Mouse (Mus musculus) MEL (cell line): ENCODE results near the gene Zfp36l1. TPM values are rescaled to one million over a fixed set of nuclear protein-coding genes. Genes with fewer than 3 reads are reported as not detected.

Experiments used
- DNase-seq: peaks from one replicate; pipeline ENCODE4 v3.0.0; 2011; ENCODE audit warnings: low read depth, low spot score
- H3K27ac ChIP-seq: 2 replicates; pipeline ENCODE4 v1.5.1; 2012; ENCODE audit warnings: low read depth, mild to moderate bottlenecking, control low read depth, low read length, moderate library complexity; ENCODE audit not compliant: control insufficient read depth
- H3K27me3 ChIP-seq, 2 experiments: fragments of 150-350 bp in 1 of 2; sonication (generic) in 1 of 2; 2 replicates each; pipeline ENCODE4 v1.6.1; 2012; ENCODE audit warnings: low read length in 2 of 2, mild to moderate bottlenecking in 2 of 2, improper control_type of control experiment in 1 of 2, moderate library complexity in 1 of 2; ENCODE audit not compliant: insufficient read depth in 2 of 2, control insufficient read depth in 1 of 2
- H3K36me3 ChIP-seq, 2 experiments: 2 replicates each; pipeline ENCODE4 v1.6.1; 2012 to 2014; ENCODE audit warnings: low read length in 2 of 2, improper control_type of control experiment in 1 of 2, inconsistent platforms in 1 of 2, mild to moderate bottlenecking in 1 of 2; ENCODE audit not compliant: insufficient read depth in 2 of 2, control insufficient read depth in 1 of 2
- H3K4me1 ChIP-seq, 2 experiments: fragments of 150-350 bp in 1 of 2; sonication (generic) in 1 of 2; 2 replicates each; pipeline ENCODE4 v1.6.1; 2012; ENCODE audit warnings: low read length in 2 of 2, improper control_type of control experiment in 1 of 2, mild to moderate bottlenecking in 1 of 2; ENCODE audit not compliant: insufficient read depth in 2 of 2, control insufficient read depth in 1 of 2
- H3K4me3 ChIP-seq, 2 experiments: fragments of 150-350 bp in 1 of 2; sonication (generic) in 1 of 2; 2 replicates each; pipeline ENCODE4 v1.5.1; 2012; ENCODE audit warnings: low read depth in 2 of 2, low read length in 2 of 2, mild to moderate bottlenecking in 2 of 2, moderate library complexity in 2 of 2, control low read depth in 1 of 2, improper control_type of control experiment in 1 of 2; ENCODE audit not compliant: control insufficient read depth in 1 of 2, insufficient read depth in 1 of 2
- H3K79me2 ChIP-seq: 2 replicates; pipeline ENCODE4 v1.6.1; 2012; ENCODE audit warnings: mild to moderate bottlenecking, low read length, moderate library complexity; ENCODE audit not compliant: control insufficient read depth, poor library complexity, insufficient read depth
- H3K9ac ChIP-seq: 2 replicates; pipeline ENCODE4 v1.6.1; 2012; ENCODE audit warnings: low read depth, mild to moderate bottlenecking, control low read depth, low read length, moderate library complexity; ENCODE audit not compliant: control insufficient read depth, poor library complexity, severe bottlenecking
- H3K9me3 ChIP-seq: fragments of 150-350 bp; sonication (generic); replicated peaks from 2 replicates; pipeline ENCODE4 v1.6.1; 2012; ENCODE audit warnings: mild to moderate bottlenecking, low read length, improper control_type of control experiment, moderate library complexity; ENCODE audit not compliant: insufficient read depth
- CHD1 ChIP-seq: IDR thresholded peaks from 2 replicates; pipeline ENCODE4 v1.6.1; 2012; ENCODE audit warnings: low read depth, mild to moderate bottlenecking, inconsistent platforms, low read length, improper control_type of control experiment
- CTCF ChIP-seq, 3 experiments: IDR thresholded peaks in 2 of 3; conservative IDR thresholded peaks in 1 of 3; 2 replicates each; pipeline ENCODE4 v1.5.1; 2011 to 2012; ENCODE audit warnings: low read length in 3 of 3, low read depth in 2 of 3, mild to moderate bottlenecking in 2 of 3, improper control_type of control experiment in 1 of 3, inconsistent platforms in 1 of 3, mixed read lengths in 1 of 3, moderate library complexity in 1 of 3; ENCODE audit not compliant: control insufficient read depth in 1 of 3, insufficient read depth in 1 of 3, poor library complexity in 1 of 3, severe bottlenecking in 1 of 3
- E2F4 ChIP-seq: IDR thresholded peaks from 2 replicates; pipeline ENCODE4 v1.6.1; 2011; ENCODE audit warnings: low read depth, low read length, improper control_type of control experiment, borderline replicate concordance
- EP300 ChIP-seq, 2 experiments: IDR thresholded peaks; 2 replicates each; pipeline ENCODE4 v1.6.1; 2011; ENCODE audit warnings: improper control_type of control experiment in 2 of 2, low read length in 2 of 2, low read depth in 1 of 2, mild to moderate bottlenecking in 1 of 2
- GABPA ChIP-seq: IDR thresholded peaks from 2 replicates; pipeline ENCODE4 v1.6.1; 2012; ENCODE audit warnings: low read depth, mild to moderate bottlenecking, inconsistent platforms, low read length, improper control_type of control experiment, moderate library complexity
- JUND ChIP-seq: IDR thresholded peaks from 2 replicates; pipeline ENCODE4 v1.6.1; 2011; ENCODE audit warnings: low read depth, mild to moderate bottlenecking, improper control_type of control experiment, low read length
- MAFK ChIP-seq: IDR thresholded peaks from 2 replicates; pipeline ENCODE4 v1.6.1; 2011; ENCODE audit warnings: low read depth, mild to moderate bottlenecking, low read length, improper control_type of control experiment, borderline replicate concordance
- MAX ChIP-seq: IDR thresholded peaks from 2 replicates; pipeline ENCODE4 v1.6.1; 2011; ENCODE audit warnings: low read length, improper control_type of control experiment
- MAZ ChIP-seq: IDR thresholded peaks from 2 replicates; pipeline ENCODE4 v1.6.1; 2012; ENCODE audit warnings: low read depth, mild to moderate bottlenecking, inconsistent platforms, low read length, improper control_type of control experiment
- MEF2A ChIP-seq: IDR thresholded peaks from 2 replicates; pipeline ENCODE4 v1.6.1; 2014; ENCODE audit warnings: low read depth, mild to moderate bottlenecking, inconsistent platforms, low read length, improper control_type of control experiment; ENCODE audit not compliant: poor library complexity, insufficient replicate concordance, severe bottlenecking; ENCODE audit errors: extremely low read depth
- NRF1 ChIP-seq: IDR thresholded peaks from 2 replicates; pipeline ENCODE4 v1.6.1; 2014; ENCODE audit warnings: low read depth, mild to moderate bottlenecking, inconsistent platforms, low read length, improper control_type of control experiment, moderate library complexity; ENCODE audit not compliant: poor library complexity, insufficient read depth, severe bottlenecking
- POLR2A ChIP-seq, 2 experiments: IDR thresholded peaks; 2 replicates each; pipeline ENCODE4 v1.6.1; 2011 to 2012; ENCODE audit warnings: low read length in 2 of 2, mild to moderate bottlenecking in 2 of 2, control low read depth in 1 of 2, improper control_type of control experiment in 1 of 2, low read depth in 1 of 2, moderate library complexity in 1 of 2; ENCODE audit not compliant: control insufficient read depth in 1 of 2, insufficient read depth in 1 of 2, poor library complexity in 1 of 2
- POLR2AphosphoS2 ChIP-seq: IDR thresholded peaks from 2 replicates; pipeline ENCODE4 v1.6.1; 2011; ENCODE audit warnings: low read length, improper control_type of control experiment
- RCOR1 ChIP-seq: IDR thresholded peaks from 2 replicates; pipeline ENCODE4 v1.6.1; 2012; ENCODE audit warnings: low read depth, mild to moderate bottlenecking, inconsistent platforms, low read length, improper control_type of control experiment
- SIN3A ChIP-seq: IDR thresholded peaks from 2 replicates; pipeline ENCODE4 v1.6.1; 2012; ENCODE audit warnings: low read length, improper control_type of control experiment, inconsistent platforms
- SMC3 ChIP-seq: IDR thresholded peaks from 2 replicates; pipeline ENCODE4 v1.6.1; 2011; ENCODE audit warnings: low read depth, low read length, improper control_type of control experiment
- TBP ChIP-seq: IDR thresholded peaks from 2 replicates; pipeline ENCODE4 v1.8.0; 2011; ENCODE audit warnings: low read depth, low read length, improper control_type of control experiment
- TCF12 ChIP-seq: IDR thresholded peaks from 2 replicates; pipeline ENCODE4 v1.6.1; 2014; ENCODE audit warnings: low read depth, mild to moderate bottlenecking, inconsistent platforms, low read length, improper control_type of control experiment, moderate library complexity
- ZMIZ1 ChIP-seq: IDR thresholded peaks from 2 replicates; pipeline ENCODE4 v1.6.1; 2012; ENCODE audit warnings: low read depth, mild to moderate bottlenecking, inconsistent platforms, low read length, improper control_type of control experiment, moderate library complexity
- ZNF384 ChIP-seq: IDR thresholded peaks from 2 replicates; pipeline ENCODE4 v1.6.1; 2012; ENCODE audit warnings: low read depth, mild to moderate bottlenecking, inconsistent platforms, low read length, improper control_type of control experiment
- polyA plus RNA-seq, 2 experiments: library from polyadenylated mRNA; stranded (reverse) in 1 of 2; unstranded in 1 of 2; fragments of >175 nt in 1 of 2; fragments of >200 nt in 1 of 2; gene quantifications; 2 replicates each; pipeline versions ENCODE4 v1.2.1 to v1.2.4; 2012; ENCODE audit warnings: low replicate concordance in 2 of 2, low read depth in 1 of 2; ENCODE audit not compliant: insufficient read length in 2 of 2, insufficient read depth in 1 of 2, missing spikeins in 1 of 2
- total RNA-seq: library from RNA; depleted of rRNA; stranded (reverse); fragments of 300-350 nt; gene quantifications from 2 replicates; pipeline ENCODE4 v1.2.3, GENCODE M21; 2012

Zfp36l1 gene
- total and polyA plus RNA-seq, 3 experiments = 1.2 to 22.5 TPM; not detected in 1

DNA sequence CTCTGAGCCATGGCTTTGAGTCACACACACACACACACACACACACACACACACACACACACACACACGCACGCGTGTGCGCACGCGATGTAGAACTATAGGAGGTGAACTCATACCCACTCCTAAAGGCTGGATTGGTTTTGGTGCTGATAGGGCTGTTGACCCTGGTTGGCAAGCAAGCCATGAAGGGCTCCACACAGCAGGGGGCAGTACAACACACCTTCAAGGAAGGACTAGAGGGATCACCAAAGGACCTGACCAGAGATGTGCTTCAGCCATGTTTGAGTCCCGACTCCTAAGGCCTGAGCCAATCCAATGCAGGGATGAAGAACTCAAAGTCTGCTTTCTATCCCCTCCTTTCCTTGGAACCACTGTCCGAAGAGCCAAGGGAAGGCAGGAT is 16.7 kb upstream of the Zfp36l1 start:
- no peak overlapping the region for H3K9ac ChIP-seq
- no peaks in the 10 kb centered on the region for H3K27me3 ChIP-seq
- DNase-seq = peak; percentile 52
- no peak overlapping the region for H3K4me3 ChIP-seq
- TF ChIP-seq CHD1 (no peak), CTCF (IDR thresholded peaks at IDR 0.05 in 2 of 3, conservative IDR thresholded peaks at IDR 0.05 in 1 of 3; ENCODE audit: control insufficient read depth in 1 of 3, insufficient read depth in 1 of 3, low read depth in 2 of 3, low read length in 3 of 3, poor library complexity in 1 of 3, severe bottlenecking in 1 of 3) (peak; percentile 37 to 57 (median 51)), SMC3 (peak; percentile 32; the same call in 1 of the 2 replicates), POLR2AphosphoS2 (no peak), EP300 (IDR thresholded peaks at IDR 0.05; ENCODE audit: low read depth in 1 of 2, low read length in 2 of 2) (no peak)
- TF ChIP-seq, all 39 proteins: peak for 2
- Histone ChIP-seq H3K4me1 (peaks cover 16 to 20% of the 10 kb centered on the region in 2 experiments; a peak in 3 of 4 replicates), H3K27ac (no peak overlapping the region), H3K9me3 (no peaks in the 10 kb centered on the region), H3K36me3 (peaks cover 0 to 17% of the 10 kb centered on the region in 2 experiments; a peak in 2 of 4 replicates), H3K79me2 (peaks cover 2% of the 10 kb centered on the region; the same call in 1 of the 2 replicates)

DNA sequence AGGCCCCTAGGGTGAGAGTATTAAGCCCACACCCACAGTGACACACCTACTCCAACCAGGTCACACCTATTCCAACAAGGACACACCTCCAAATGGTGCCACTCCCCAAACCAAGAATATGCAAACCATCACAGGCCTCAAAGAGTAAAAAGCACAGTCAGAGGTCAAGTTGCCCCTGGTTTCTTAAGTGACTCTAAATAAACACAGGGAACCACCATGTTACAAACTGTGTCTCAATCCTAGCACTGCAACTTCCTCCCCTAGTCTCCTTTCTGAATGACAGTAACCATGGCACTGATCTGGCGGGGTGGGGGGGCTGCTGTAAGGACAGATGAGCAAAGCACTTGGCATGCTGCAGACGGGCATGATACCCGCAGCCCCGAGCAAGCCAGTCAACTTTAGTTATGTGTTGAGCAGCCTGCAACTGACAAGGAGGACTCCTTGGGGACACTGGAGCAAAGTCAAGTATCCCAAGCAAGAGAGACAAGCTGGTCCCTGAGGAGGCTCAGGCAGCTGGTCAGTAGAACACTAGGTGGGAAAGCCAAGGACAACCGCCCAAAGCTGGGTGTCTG is 14.5 kb upstream of the Zfp36l1 start:
- no peak for TF ChIP-seq POLR2A (IDR thresholded peaks at IDR 0.05; ENCODE audit: control insufficient read depth in 1 of 2, insufficient read depth in 1 of 2, low read depth in 1 of 2, low read length in 2 of 2, poor library complexity in 1 of 2)
- H3K79me2 ChIP-seq = peaks cover under 1% of the 10 kb centered on the region; the same call in 1 of the 2 replicates
- DNase-seq = no peak
- H3K9me3 ChIP-seq = no peaks in the 10 kb centered on the region
- H3K27ac ChIP-seq = no peak overlapping the region
- peaks cover 16 to 20% of the 10 kb centered on the region in 2 experiments; a peak in 3 of 4 replicates for H3K4me1 ChIP-seq
- H3K4me3 ChIP-seq = no peak overlapping the region
- H3K9ac ChIP-seq = no peak overlapping the region
- H3K27me3 ChIP-seq = no peaks in the 10 kb centered on the region
- H3K36me3 ChIP-seq = peaks cover 0 to 17% of the 10 kb centered on the region in 2 experiments; a peak in 2 of 4 replicates

DNA sequence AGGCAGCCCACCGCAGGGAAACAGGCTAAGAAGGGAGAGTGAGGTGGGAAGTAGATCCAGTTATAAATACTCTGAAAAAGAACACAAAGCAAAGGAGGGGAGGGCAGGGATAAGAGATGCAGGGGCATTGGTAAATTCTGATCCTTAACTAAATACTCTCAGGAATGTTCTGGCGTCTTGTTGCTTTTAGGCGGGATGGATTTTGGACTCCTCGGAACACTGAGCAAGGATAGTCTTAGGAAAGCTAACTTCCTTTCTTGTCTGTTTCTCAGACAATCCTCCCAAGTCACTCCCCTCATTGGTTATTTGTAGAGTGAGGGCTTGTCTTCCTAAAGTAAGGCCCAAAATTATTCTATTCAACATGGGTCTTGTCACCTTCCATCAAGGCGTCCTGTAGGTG is 12.5 kb upstream of the Zfp36l1 start:
- no peak for DNase-seq
- TF ChIP-seq TBP (no peak), MAFK (no peak), ZNF384 (no peak), GABPA (no peak), MAZ (no peak), MAX (no peak), SMC3 (no peak), JUND (no peak), CTCF (IDR thresholded peaks at IDR 0.05 in 2 of 3, conservative IDR thresholded peaks at IDR 0.05 in 1 of 3; ENCODE audit: control insufficient read depth in 1 of 3, insufficient read depth in 1 of 3, low read depth in 2 of 3, low read length in 3 of 3, poor library complexity in 1 of 3, severe bottlenecking in 1 of 3) (no peak), TCF12 (no peak), SIN3A (no peak), NRF1 (no peak), MEF2A (no peak), RCOR1 (no peak), E2F4 (no peak), ZMIZ1 (no peak)
- H3K27ac ChIP-seq = no peak overlapping the region
- H3K36me3 ChIP-seq = peaks cover 0 to 3% of the 10 kb centered on the region in 2 experiments; a peak in 2 of 4 replicates
- no peaks in the 10 kb centered on the region for H3K79me2 ChIP-seq
- H3K9ac ChIP-seq = no peak overlapping the region
- no peak overlapping the region for H3K4me3 ChIP-seq
- H3K4me1 ChIP-seq = peaks cover 1 to 4% of the 10 kb centered on the region in 2 experiments; a peak in 3 of 4 replicates
- H3K27me3 ChIP-seq = no peaks in the 10 kb centered on the region
- H3K9me3 ChIP-seq = no peaks in the 10 kb centered on the region
